Mouse (Mus musculus) embryonic facial prominence, embryonic 13.5 days (tissue): ENCODE results near the gene St6galnac3. TPM values are rescaled to one million over a fixed set of nuclear protein-coding genes. Genes with fewer than 3 reads are reported as not detected.

Experiments used
- ATAC-seq: fragments of 200-750 bp; cut with Nextera tagmentation; 2 replicates; pipeline ENCODE4 v1.8.0; 2017; ENCODE audit warnings: low read depth; ENCODE audit not compliant: insufficient number of reproducible peaks, insufficient read depth, low FRiP score, low TSS enrichment
- H3K27ac ChIP-seq: fragments of 300-500 bp; sonication (generic); 2 replicates; pipeline ENCODE4 v1.5.1; 2015; ENCODE audit warnings: moderate library complexity, mild to moderate bottlenecking, inconsistent platforms
- H3K27me3 ChIP-seq: fragments of 300-500 bp; sonication (generic); 2 replicates; pipeline ENCODE4 v1.6.1; 2015; ENCODE audit warnings: mild to moderate bottlenecking, inconsistent platforms
- H3K36me3 ChIP-seq: fragments of 300-500 bp; sonication (generic); 2 replicates; pipeline ENCODE4 v1.6.1; 2015; ENCODE audit warnings: mild to moderate bottlenecking, inconsistent platforms
- H3K4me1 ChIP-seq: fragments of 300-500 bp; sonication (generic); 2 replicates; pipeline ENCODE4 v1.6.1; 2015; ENCODE audit warnings: inconsistent platforms
- H3K4me2 ChIP-seq: fragments of 300-500 bp; sonication (generic); 2 replicates; pipeline ENCODE4 v1.6.1; 2015; ENCODE audit warnings: moderate library complexity, mild to moderate bottlenecking, inconsistent platforms
- H3K4me3 ChIP-seq: fragments of 300-500 bp; sonication (generic); 2 replicates; pipeline ENCODE4 v1.5.1; 2015; ENCODE audit warnings: mild to moderate bottlenecking, inconsistent platforms
- H3K9ac ChIP-seq: fragments of 300-500 bp; sonication (generic); 2 replicates; pipeline ENCODE4 v1.6.1; 2015; ENCODE audit warnings: mild to moderate bottlenecking, inconsistent platforms
- H3K9me3 ChIP-seq: fragments of 300-500 bp; sonication (generic); 2 replicates; pipeline ENCODE4 v1.6.1; 2016; ENCODE audit warnings: inconsistent platforms
- WGBS: fragments of 180-500 bp; shearing (Covaris S2); methylation state at CpG from one replicate; pipeline ENCODE4 v1.1.7; 2015; ENCODE audit warnings: mixed read lengths; 5-methylcytosine and 5-hydroxymethylcytosine counted together
- polyA plus RNA-seq: library from polyadenylated mRNA; unstranded; fragments of >200 nt; fragmentation: Nextera tagmentation; extraction: Ambion mirVana; gene quantifications from 2 replicates; pipeline ENCODE4 v1.2.1, GENCODE M21; 2015

The St6galnac3 gene
- polyA plus RNA-seq, 1 experiment from 2014 or later = 60.3 TPM

GRCm38 (mm10) chr3:153606331-153606730, 118.6 kb downstream of the St6galnac3 start:
- no peaks in the 10 kb centered on the region for H3K9me3 ChIP-seq
- no peak for ATAC-seq
- H3K27ac ChIP-seq = no peak overlapping the region
- H3K4me1 ChIP-seq = peaks cover 10% of the 10 kb centered on the region
- H3K4me2 ChIP-seq = no peak overlapping the region
- no peak overlapping the region for H3K4me3 ChIP-seq
- no peak overlapping the region for H3K9ac ChIP-seq
- WGBS = 87% methylated on average over 3 of the region's 3 CpGs
- H3K36me3 ChIP-seq = no peaks in the 10 kb centered on the region
- H3K27me3 ChIP-seq = no peaks in the 10 kb centered on the region

DNA sequence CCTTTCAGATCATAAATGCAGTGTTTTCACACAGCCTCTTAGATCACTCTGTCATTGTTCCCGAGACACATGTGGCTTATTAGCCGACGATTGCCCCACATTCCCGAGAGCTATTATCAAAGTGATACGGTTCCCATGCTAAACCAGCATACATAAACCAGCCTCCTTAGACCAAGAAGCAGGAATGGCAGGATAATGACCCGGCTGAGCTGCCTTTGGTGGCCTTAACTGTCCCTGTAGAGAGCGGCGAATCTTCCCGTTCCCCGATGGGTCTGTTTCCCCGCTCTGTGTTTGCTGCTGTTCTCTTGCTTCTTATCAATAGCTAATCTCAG, 119.2 kb downstream of the St6galnac3 start:
- Histone ChIP-seq H3K4me1 (peaks cover 10% of the 10 kb centered on the region), H3K27ac (no peak overlapping the region), H3K27me3 (no peaks in the 10 kb centered on the region), H3K9me3 (no peaks in the 10 kb centered on the region), H3K4me3 (no peak overlapping the region), H3K9ac (no peak overlapping the region), H3K4me2 (no peak overlapping the region; the same call in 1 of the 2 replicates), H3K36me3 (no peaks in the 10 kb centered on the region)
- no peak for ATAC-seq
- WGBS = 64% methylated on average over 11 of the region's 11 CpGs

DNA sequence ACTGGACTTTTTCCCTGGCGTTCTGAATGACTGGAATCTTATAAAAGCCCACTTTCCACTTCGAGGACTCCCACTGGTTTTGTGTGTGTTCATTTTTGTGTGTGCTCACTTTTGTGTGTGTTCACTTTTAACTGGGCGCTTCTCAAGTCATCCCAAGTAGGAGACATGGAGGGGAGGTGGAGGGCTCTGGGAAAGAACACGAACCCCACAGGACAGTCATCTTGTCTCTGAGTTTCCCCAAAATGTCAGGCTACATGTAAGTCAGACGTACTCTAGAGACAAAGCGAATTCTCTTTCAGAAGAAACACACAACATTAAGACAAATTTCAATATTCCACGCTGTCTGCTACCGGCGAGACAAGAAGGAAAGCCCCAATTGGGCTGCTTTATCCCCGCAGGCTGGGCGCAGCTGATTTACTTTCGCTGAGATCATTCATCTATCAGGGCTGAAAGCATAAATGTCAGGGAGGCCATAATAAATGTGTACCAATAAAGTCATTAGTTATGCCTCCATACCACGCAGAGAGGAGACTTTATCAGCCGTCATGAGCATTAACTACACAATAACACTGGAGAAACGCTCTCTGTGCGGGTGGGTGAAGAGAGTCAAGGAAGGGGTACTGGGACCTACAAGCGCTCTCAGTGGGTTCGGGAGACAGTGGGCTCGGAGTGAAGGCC, 119.7 kb downstream of the St6galnac3 start:
- no peak for ATAC-seq
- no peak overlapping the region for H3K4me3 ChIP-seq
- H3K36me3 ChIP-seq = no peaks in the 10 kb centered on the region
- no peaks in the 10 kb centered on the region for H3K27me3 ChIP-seq
- no peak overlapping the region for H3K9ac ChIP-seq
- WGBS = 72% methylated on average over 19 of the region's 19 CpGs
- H3K4me1 ChIP-seq = peaks cover 10% of the 10 kb centered on the region
- H3K4me2 ChIP-seq = no peak overlapping the region; the same call in 1 of the 2 replicates
- no peaks in the 10 kb centered on the region for H3K9me3 ChIP-seq
- H3K27ac ChIP-seq = no peak overlapping the region

DNA sequence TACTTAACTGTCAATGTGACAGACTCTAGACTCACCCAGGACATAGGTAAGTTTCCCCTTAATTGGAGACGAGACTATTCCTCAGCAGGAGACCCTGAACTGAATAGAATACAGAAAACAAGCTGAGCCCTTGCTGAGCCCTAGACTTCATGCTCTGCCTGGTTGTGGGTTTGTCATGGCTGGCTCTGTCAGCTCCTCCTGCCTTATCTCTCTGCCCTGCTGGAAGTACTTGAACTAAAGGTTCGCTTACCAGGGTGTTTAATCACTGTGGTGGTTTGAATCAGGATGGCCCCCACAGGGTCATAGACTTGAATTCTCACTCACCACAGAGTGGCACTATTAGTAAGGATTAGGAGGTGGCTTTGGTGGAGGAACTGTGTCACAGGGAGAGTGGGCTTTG, 125.8 kb downstream of the St6galnac3 start:
- no peak for ATAC-seq
- H3K4me1 ChIP-seq = peaks cover 10% of the 10 kb centered on the region
- no peak overlapping the region for H3K9ac ChIP-seq
- no peak overlapping the region for H3K4me2 ChIP-seq
- no peaks in the 10 kb centered on the region for H3K9me3 ChIP-seq
- no peak overlapping the region for H3K4me3 ChIP-seq
- WGBS = 77% methylated on average over 2 of the region's 2 CpGs
- H3K36me3 ChIP-seq = no peaks in the 10 kb centered on the region
- no peaks in the 10 kb centered on the region for H3K27me3 ChIP-seq
- H3K27ac ChIP-seq = no peak overlapping the region

DNA sequence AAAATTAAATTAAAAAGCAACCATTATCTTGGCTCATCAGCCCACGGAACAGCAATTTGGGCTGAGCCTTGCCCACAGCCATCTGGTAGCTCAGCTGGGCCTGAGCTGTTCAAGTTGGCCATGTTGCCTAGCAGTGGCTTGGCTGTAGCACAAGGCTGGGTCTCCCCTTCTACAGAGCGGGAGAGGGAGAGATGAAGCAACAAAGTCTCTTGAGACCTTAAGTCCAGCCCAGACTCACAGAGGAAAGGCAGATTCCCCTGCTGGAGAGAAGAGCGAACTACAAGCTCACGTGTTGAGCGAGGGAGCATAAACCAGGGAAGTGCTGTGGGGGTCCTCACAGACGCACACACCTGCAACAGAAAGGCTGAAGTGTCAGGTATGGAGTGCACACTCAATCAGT, 126.3 kb downstream of the St6galnac3 start:
- no peak for ATAC-seq
- Histone ChIP-seq H3K9ac (no peak overlapping the region), H3K27me3 (no peaks in the 10 kb centered on the region), H3K9me3 (no peaks in the 10 kb centered on the region), H3K27ac (no peak overlapping the region), H3K4me3 (no peak overlapping the region), H3K36me3 (no peaks in the 10 kb centered on the region), H3K4me2 (no peak overlapping the region), H3K4me1 (peaks cover 15% of the 10 kb centered on the region)
- WGBS = 89% methylated on average over 6 of the region's 6 CpGs

GRCm38 (mm10) chr3:153594531-153594930, 130.4 kb downstream of the St6galnac3 start:
- Histone ChIP-seq H3K27ac (no peak overlapping the region), H3K4me3 (no peak overlapping the region)

GRCm38 (mm10) chr3:153593978-153594377, 131.0 kb downstream of the St6galnac3 start:
- 67% methylated on average over 4 of the region's 4 CpGs for WGBS

More at GRCm38 (mm10) chr3:153594531-153594930, 130.4 kb downstream of the St6galnac3 start:
- Histone ChIP-seq H3K4me1 (peaks cover 29% of the 10 kb centered on the region), H3K9me3 (no peaks in the 10 kb centered on the region), H3K4me2 (no peak overlapping the region), H3K9ac (no peak overlapping the region), H3K36me3 (no peaks in the 10 kb centered on the region), H3K27me3 (no peaks in the 10 kb centered on the region)
- WGBS = 81% methylated on average over 9 of the region's 9 CpGs
- ATAC-seq = no peak

GRCm38 (mm10) chr3:153593103-153593502, 131.9 kb downstream of the St6galnac3 start:
- ATAC-seq = no peak
- WGBS = 87% methylated on average over 3 of the region's 3 CpGs
- H3K4me3 ChIP-seq = no peak overlapping the region

More at GRCm38 (mm10) chr3:153593978-153594377, 131.0 kb downstream of the St6galnac3 start:
- no peak for ATAC-seq
- H3K27ac ChIP-seq = no peak overlapping the region
- H3K36me3 ChIP-seq = no peaks in the 10 kb centered on the region
- no peak overlapping the region for H3K9ac ChIP-seq
- H3K4me3 ChIP-seq = no peak overlapping the region
- H3K9me3 ChIP-seq = no peaks in the 10 kb centered on the region
- H3K4me2 ChIP-seq = no peak overlapping the region
- peaks cover 29% of the 10 kb centered on the region for H3K4me1 ChIP-seq
- no peaks in the 10 kb centered on the region for H3K27me3 ChIP-seq

DNA sequence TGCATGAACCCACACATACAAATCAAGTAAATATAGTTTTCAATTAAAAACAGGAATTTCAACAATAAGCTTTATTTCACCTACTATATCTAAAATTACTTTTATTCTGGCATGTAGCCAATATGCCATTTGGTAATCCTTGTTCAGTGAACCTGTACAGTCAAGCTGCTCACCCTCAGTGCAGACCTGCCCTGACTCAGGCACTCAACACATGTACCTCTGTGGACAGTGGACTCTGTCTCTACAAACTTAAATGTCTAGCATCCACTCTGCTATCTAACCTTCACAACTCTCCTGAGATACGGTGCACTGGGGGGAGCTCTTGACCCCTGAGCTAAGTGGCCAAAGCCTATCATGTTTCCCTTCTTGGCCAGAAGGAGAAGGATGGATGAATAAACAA, 137.4 kb downstream of the St6galnac3 start:
- Histone ChIP-seq H3K4me2 (no peak overlapping the region), H3K27me3 (no peaks in the 10 kb centered on the region), H3K4me3 (no peak overlapping the region), H3K4me1 (peaks cover 22% of the 10 kb centered on the region), H3K27ac (no peak overlapping the region), H3K9me3 (no peaks in the 10 kb centered on the region), H3K9ac (no peak overlapping the region), H3K36me3 (no peaks in the 10 kb centered on the region)
- no peak for ATAC-seq
- WGBS = 14% methylated on average over 1 of the region's 1 CpGs

More at GRCm38 (mm10) chr3:153593103-153593502, 131.9 kb downstream of the St6galnac3 start:
- Histone ChIP-seq H3K27me3 (no peaks in the 10 kb centered on the region), H3K4me1 (peaks cover 29% of the 10 kb centered on the region), H3K4me2 (no peak overlapping the region), H3K27ac (no peak overlapping the region), H3K9me3 (no peaks in the 10 kb centered on the region), H3K9ac (no peak overlapping the region), H3K36me3 (no peaks in the 10 kb centered on the region)

DNA sequence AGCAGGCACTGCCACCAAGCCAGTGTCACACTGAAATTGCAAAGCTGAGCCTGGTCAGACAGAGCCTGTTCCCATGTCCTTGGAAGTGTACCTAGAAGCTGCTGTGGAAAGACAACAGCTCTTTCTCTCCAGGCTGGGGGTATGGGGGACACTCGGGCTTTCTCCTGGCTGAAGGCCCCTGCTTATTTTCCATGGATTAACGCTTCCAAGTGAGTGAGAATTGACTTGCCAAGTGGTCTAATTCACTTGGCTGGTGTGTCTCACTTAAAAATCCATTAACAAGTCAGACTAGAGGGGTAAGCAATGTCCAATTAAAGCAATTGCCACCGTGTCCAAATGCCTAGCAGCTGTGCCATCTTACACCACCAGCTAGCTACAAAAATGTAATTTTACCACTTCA, 140.1 kb downstream of the St6galnac3 start:
- Histone ChIP-seq H3K4me2 (no peak overlapping the region), H3K4me3 (no peak overlapping the region), H3K27ac (no peak overlapping the region), H3K9ac (no peak overlapping the region), H3K9me3 (no peaks in the 10 kb centered on the region), H3K27me3 (no peaks in the 10 kb centered on the region), H3K4me1 (peaks cover 29% of the 10 kb centered on the region), H3K36me3 (no peaks in the 10 kb centered on the region)
- no peak for ATAC-seq
- WGBS = 70% methylated on average over 3 of the region's 3 CpGs

GRCm38 (mm10) chr3:153582065-153582464, 142.9 kb downstream of the St6galnac3 start:
- H3K27me3 ChIP-seq = no peaks in the 10 kb centered on the region

DNA sequence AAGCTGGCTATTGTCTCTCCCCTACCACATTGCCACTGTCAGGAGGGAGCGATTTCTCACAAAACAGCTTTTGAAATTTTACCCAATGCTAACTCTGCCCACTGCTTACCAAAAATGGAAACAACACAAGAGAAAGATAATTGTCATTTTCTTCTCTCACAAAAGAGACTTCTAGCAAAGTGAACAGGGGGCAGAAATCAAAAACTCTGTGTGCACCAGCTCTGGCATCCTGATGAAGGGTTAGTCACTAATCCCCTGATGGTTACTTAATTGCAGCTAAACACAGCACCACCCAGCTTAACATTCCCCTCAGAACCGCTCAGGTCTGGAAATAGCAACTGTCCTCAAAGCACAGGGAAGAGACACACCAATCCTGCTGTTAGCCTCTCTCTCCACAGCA, 144.3 kb downstream of the St6galnac3 start:
- H3K36me3 ChIP-seq = no peaks in the 10 kb centered on the region
- 0 out of 2 replicates have a peak, but pooled peaks cover 3% of the 10 kb centered on the region for H3K9me3 ChIP-seq
- 27% methylated on average over 2 of the region's 2 CpGs for WGBS
- no peak overlapping the region for H3K4me3 ChIP-seq
- H3K9ac ChIP-seq = no peak overlapping the region
- H3K4me2 ChIP-seq = no peak overlapping the region
- H3K4me1 ChIP-seq = peaks cover 19% of the 10 kb centered on the region
- H3K27ac ChIP-seq = no peak overlapping the region
- ATAC-seq = no peak
- no peaks in the 10 kb centered on the region for H3K27me3 ChIP-seq

More at GRCm38 (mm10) chr3:153582065-153582464, 142.9 kb downstream of the St6galnac3 start:
- peaks cover 27% of the 10 kb centered on the region for H3K4me1 ChIP-seq
- H3K4me2 ChIP-seq = no peak overlapping the region
- no peaks in the 10 kb centered on the region for H3K36me3 ChIP-seq
- 0 out of 2 replicates have a peak, but pooled peaks cover 3% of the 10 kb centered on the region for H3K9me3 ChIP-seq
- WGBS = 53% methylated on average over 4 of the region's 4 CpGs
- no peak overlapping the region for H3K4me3 ChIP-seq
- no peak overlapping the region for H3K9ac ChIP-seq
- H3K27ac ChIP-seq = no peak overlapping the region
- ATAC-seq = no peak
